Mouse (Mus musculus) E14TG2a.4 (cell line): Measurements from ENCODE around the gene Rpl5.

Experiments
- CTCF ChIP-seq: conservative IDR thresholded peaks from 2 replicates; pipeline ENCODE4 v1.5.1; 2014; ENCODE audit warnings: low read length
- NANOG ChIP-seq: IDR thresholded peaks from 2 replicates; pipeline ENCODE4 v1.6.1; 2014; ENCODE audit warnings: borderline replicate concordance, low read length, mixed read lengths
- POU5F1 ChIP-seq: IDR thresholded peaks from 2 replicates; pipeline ENCODE4 v1.6.1; 2014; ENCODE audit warnings: low read length, borderline replicate concordance

DNA sequence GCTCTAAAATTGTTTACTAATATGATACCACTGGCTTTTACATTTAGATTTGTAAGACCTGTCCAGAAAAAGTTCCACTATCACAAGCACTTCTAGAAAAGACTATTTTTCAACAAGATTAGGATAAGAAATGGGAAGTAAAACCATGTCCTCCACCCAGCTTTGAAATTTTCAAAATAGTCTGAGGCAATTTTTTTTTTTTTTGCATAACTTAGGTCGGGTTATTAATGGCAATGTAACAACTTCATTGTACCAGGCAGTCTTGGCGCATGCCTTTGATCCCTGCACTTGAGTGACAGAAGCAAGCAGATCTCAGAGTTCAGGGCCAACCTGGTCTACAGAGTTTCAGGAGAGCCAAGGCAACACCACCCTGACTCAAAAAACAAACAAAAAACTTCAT is 30.6 kb upstream of the Rpl5 start:
- no peak for TF ChIP-seq CTCF
- no peak for TF ChIP-seq POU5F1
- no peak for TF ChIP-seq NANOG
